Mouse (Mus musculus) midbrain, postnatal 0 days (tissue): ENCODE results near the gene Gm49405. TPM values are rescaled to one million over a fixed set of nuclear protein-coding genes. Genes with fewer than 3 reads are reported as not detected.

ENCODE experiments used
- ATAC-seq: fragments of 200-750 bp; cut with Nextera tagmentation; 2 replicates; pipeline ENCODE4 v1.8.0; 2017; ENCODE audit warnings: moderate number of reproducible peaks, mild to moderate bottlenecking, moderate TSS enrichment, moderate library complexity; ENCODE audit not compliant: low FRiP score
- DNase-seq: peaks from one replicate; pipeline ENCODE4 v3.0.0-alpha.2; 2015; ENCODE audit warnings: low spot score
- H3K27ac ChIP-seq: fragments of 300-500 bp; sonication (generic); 2 replicates; pipeline ENCODE4 v1.5.1; 2014; ENCODE audit warnings: low read depth, mild to moderate bottlenecking, low read length, mixed read lengths
- H3K27me3 ChIP-seq: fragments of 300-500 bp; sonication (generic); 2 replicates; pipeline ENCODE4 v1.6.1; 2014; ENCODE audit warnings: low read length, control low read depth, mixed read lengths; ENCODE audit not compliant: insufficient read depth
- H3K36me3 ChIP-seq: fragments of 300-500 bp; sonication (generic); 2 replicates; pipeline ENCODE4 v1.6.1; 2014; ENCODE audit warnings: low read length, control low read depth, mixed read lengths; ENCODE audit not compliant: insufficient read depth
- H3K4me1 ChIP-seq: fragments of 300-500 bp; sonication (generic); 2 replicates; pipeline ENCODE4 v1.6.1; 2014; ENCODE audit warnings: mild to moderate bottlenecking, control low read depth, antibody characterized with exemption, low read length, mixed read lengths; ENCODE audit not compliant: insufficient read depth
- H3K4me2 ChIP-seq: fragments of 300-500 bp; sonication (generic); 2 replicates; pipeline ENCODE4 v1.6.1; 2014; ENCODE audit warnings: low read depth, mild to moderate bottlenecking, low read length, mixed read lengths; ENCODE audit not compliant: poor library complexity, severe bottlenecking
- H3K4me3 ChIP-seq: fragments of 300-500 bp; sonication (generic); 2 replicates; pipeline ENCODE4 v1.5.1; 2014; ENCODE audit warnings: low read depth, mild to moderate bottlenecking, low read length, moderate library complexity
- H3K9ac ChIP-seq: fragments of 300-500 bp; sonication (generic); replicated peaks from 2 replicates; pipeline ENCODE4 v1.6.1; 2014; ENCODE audit warnings: mild to moderate bottlenecking, low read length, moderate library complexity, mixed read lengths; ENCODE audit not compliant: poor library complexity, severe bottlenecking
- H3K9me3 ChIP-seq: fragments of 300-500 bp; sonication (generic); 2 replicates; pipeline ENCODE4 v1.6.1; 2016; ENCODE audit warnings: low read length, control low read depth
- CTCF ChIP-seq: IDR thresholded peaks from 2 replicates; pipeline ENCODE4 v1.5.1; 2016; ENCODE audit warnings: antibody characterized with exemption, mild to moderate bottlenecking
- WGBS: fragments of 180-500 bp; shearing (Covaris S2); extraction: QIAGEN DNeasy Blood & Tissue Kit; methylation state at CpG from one replicate; pipeline ENCODE4 v1.1.7; 2014; 5-methylcytosine and 5-hydroxymethylcytosine counted together
- polyA plus RNA-seq: library from polyadenylated mRNA; unstranded; fragments of >200 nt; fragmentation: Nextera tagmentation; extraction: Ambion mirVana; gene quantifications from 2 replicates; pipeline ENCODE4 v1.2.1, GENCODE M21; 2015
- total RNA-seq: library from RNA; depleted of rRNA; stranded (reverse); fragments of >200 nt; gene quantifications from 2 replicates; pipeline ENCODE4 v1.2.3, GENCODE M21; 2014

Gene Gm49405
- total and polyA plus RNA-seq, 2 experiments from 2014 or later: 3.0 to 4.0 TPM

- H3K36me3 ChIP-seq: no peaks in the 10 kb centered on the region
- TF ChIP-seq CTCF: no peak
- no peaks in the 10 kb centered on the region for H3K9me3 ChIP-seq
- no peaks in the 10 kb centered on the region for H3K4me1 ChIP-seq
- no peak overlapping the region for H3K4me3 ChIP-seq
- no peak for ATAC-seq
- H3K27me3 ChIP-seq: no peaks in the 10 kb centered on the region
- no peak overlapping the region for H3K9ac ChIP-seq
- 56% methylated on average over 6 of the region's 6 CpGs for WGBS
- H3K4me2 ChIP-seq: no peak overlapping the region
- no peak overlapping the region for H3K27ac ChIP-seq
- no peak for DNase-seq
These were observed 9.6 kb upstream of the Gm49405 start for GRCm38 (mm10) chr19:3990804-3991203.

DNA sequence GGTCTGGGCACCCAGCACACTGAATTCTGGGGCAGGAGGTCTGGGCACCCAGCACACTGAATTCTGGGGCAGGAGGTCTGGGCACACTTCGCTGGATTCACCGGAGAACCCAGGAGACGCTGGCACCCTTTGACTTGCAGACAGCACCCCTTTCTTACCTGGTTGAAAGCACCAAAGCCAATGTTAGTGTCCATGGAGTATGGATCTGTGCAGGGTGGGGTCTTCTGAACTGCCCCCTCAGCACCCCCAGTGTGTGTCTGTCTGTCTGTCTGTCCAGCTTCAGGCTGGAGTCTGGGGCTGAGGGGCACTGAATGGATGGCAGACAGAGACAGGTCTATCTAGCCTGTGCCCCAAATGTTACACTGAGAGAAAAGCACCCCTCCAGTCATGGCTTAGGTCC lies 8.9 kb upstream of the Gm49405 start:
- 96% methylated on average over 3 of the region's 3 CpGs for WGBS
- no peak for DNase-seq
- Histone ChIP-seq H3K4me3 (no peak overlapping the region), H3K27me3 (no peaks in the 10 kb centered on the region), H3K4me1 (no peaks in the 10 kb centered on the region), H3K9me3 (no peaks in the 10 kb centered on the region), H3K9ac (no peak overlapping the region), H3K27ac (no peak overlapping the region), H3K4me2 (no peak overlapping the region), H3K36me3 (no peaks in the 10 kb centered on the region)
- no peak for TF ChIP-seq CTCF
- ATAC-seq: no peak

GRCm38 (mm10) chr19:3991966-3992365 lies 8.5 kb upstream of the Gm49405 start:
- ATAC-seq: no peak
- 77% methylated on average over 3 of the region's 3 CpGs for WGBS

GRCm38 (mm10) chr19:3992416-3992815 lies 8.0 kb upstream of the Gm49405 start, which contains the start of gene Tbx10:
Tbx10 (plus strand) TSS chr19:3992752.
- Histone ChIP-seq H3K4me1 (no peaks in the 10 kb centered on the region), H3K9me3 (no peaks in the 10 kb centered on the region), H3K27me3 (no peaks in the 10 kb centered on the region), H3K36me3 (no peaks in the 10 kb centered on the region), H3K4me2 (no peak within 1 kb of the TSS), H3K27ac (no peak within 1 kb of the TSS), H3K4me3 (no peak within 1 kb of the TSS), H3K9ac (no peak within 1 kb of the TSS)
- 63% methylated on average over 5 of the region's 5 CpGs for WGBS
- no peak for DNase-seq
- ATAC-seq: no peak
- TF ChIP-seq CTCF: no peak

More at GRCm38 (mm10) chr19:3991966-3992365, 8.5 kb upstream of the Gm49405 start:
- Histone ChIP-seq H3K27me3 (no peaks in the 10 kb centered on the region), H3K4me3 (no peak overlapping the region), H3K4me1 (no peaks in the 10 kb centered on the region), H3K9ac (no peak overlapping the region), H3K4me2 (no peak overlapping the region), H3K9me3 (no peaks in the 10 kb centered on the region), H3K27ac (no peak overlapping the region), H3K36me3 (no peaks in the 10 kb centered on the region)
- DNase-seq: no peak
- TF ChIP-seq CTCF: no peak

DNA sequence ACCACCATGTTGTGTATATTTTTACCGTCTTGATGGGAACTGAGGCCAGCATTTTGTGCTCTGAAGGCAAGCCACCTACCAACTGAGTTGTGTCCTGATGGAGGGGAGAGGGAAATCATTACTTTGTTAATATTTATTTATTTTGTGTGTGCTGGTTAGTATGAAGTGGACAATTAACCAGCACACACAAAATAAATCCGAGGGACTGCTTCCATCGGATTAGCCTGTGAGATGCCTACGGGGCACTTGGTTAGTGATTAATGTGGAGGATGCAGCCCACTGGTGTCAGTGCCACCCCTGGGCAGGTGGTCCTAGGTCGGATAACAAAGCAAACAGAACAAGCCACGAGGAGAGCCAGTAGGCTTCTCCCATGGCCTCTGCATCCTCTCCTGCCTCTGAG lies 5.5 kb upstream of the Gm49405 start:
- H3K4me2 ChIP-seq: no peak overlapping the region
- no peak for TF ChIP-seq CTCF
- no peaks in the 10 kb centered on the region for H3K27me3 ChIP-seq
- no peaks in the 10 kb centered on the region for H3K36me3 ChIP-seq
- H3K27ac ChIP-seq: no peak overlapping the region
- H3K4me1 ChIP-seq: no peaks in the 10 kb centered on the region
- no peak for ATAC-seq
- DNase-seq: no peak
- H3K9me3 ChIP-seq: no peaks in the 10 kb centered on the region
- 74% methylated on average over 6 of the region's 6 CpGs for WGBS
- no peak overlapping the region for H3K9ac ChIP-seq
- H3K4me3 ChIP-seq: no peak overlapping the region

DNA sequence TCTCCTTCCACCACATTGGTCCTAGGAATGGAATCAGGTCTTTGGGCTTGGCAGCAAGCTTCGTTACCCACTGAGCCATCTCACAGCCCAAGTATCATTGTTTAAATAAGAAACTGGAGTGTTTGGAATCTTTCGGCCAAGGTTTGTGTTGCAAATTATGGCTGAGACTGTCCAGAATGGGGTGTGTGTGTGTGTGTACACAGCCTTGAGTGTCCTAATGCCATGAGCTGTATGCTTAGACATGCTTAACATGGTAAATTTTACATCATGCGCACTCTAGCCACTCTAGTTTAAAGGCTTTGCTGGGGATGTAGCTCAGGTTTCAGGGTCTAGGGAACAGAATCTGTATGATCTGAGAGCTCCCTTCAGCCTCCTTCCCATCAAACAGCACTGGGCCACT lies 4.9 kb upstream of the Gm49405 start:
- Histone ChIP-seq H3K36me3 (no peaks in the 10 kb centered on the region), H3K4me3 (no peak overlapping the region), H3K27ac (no peak overlapping the region), H3K27me3 (no peaks in the 10 kb centered on the region), H3K4me1 (no peaks in the 10 kb centered on the region), H3K4me2 (no peak overlapping the region), H3K9ac (no peak overlapping the region), H3K9me3 (no peaks in the 10 kb centered on the region)
- ATAC-seq: no peak
- TF ChIP-seq CTCF: no peak
- no peak for DNase-seq
- 89% methylated on average over 3 of the region's 3 CpGs for WGBS
